Mouse (Mus musculus) limb, embryonic 11.5 days (tissue): ENCODE results near the gene Ccnd3. TPM values are rescaled to one million over a fixed set of nuclear protein-coding genes. Genes with fewer than 3 reads are reported as not detected.

Experiments
- ATAC-seq: fragments of 200-750 bp; cut with Nextera tagmentation; 2 replicates; pipeline ENCODE4 v1.8.0; 2017; ENCODE audit warnings: low read depth; ENCODE audit not compliant: insufficient number of reproducible peaks, low FRiP score, low TSS enrichment
- DNase-seq: peaks from one replicate; pipeline ENCODE4 v3.0.0-alpha.2; 2015; ENCODE audit warnings: low spot score
- H3K27ac ChIP-seq: fragments of 300-500 bp; sonication (generic); replicated peaks from 2 replicates; pipeline ENCODE4 v1.5.1; 2014; ENCODE audit warnings: low read depth, mild to moderate bottlenecking, low read length
- H3K27me3 ChIP-seq: fragments of 300-500 bp; sonication (generic); 2 replicates; pipeline ENCODE4 v1.6.1; 2014; ENCODE audit warnings: mild to moderate bottlenecking, low read length, mixed read lengths; ENCODE audit not compliant: control insufficient read depth, insufficient read depth
- H3K36me3 ChIP-seq: fragments of 300-500 bp; sonication (generic); 2 replicates; pipeline ENCODE4 v1.6.1; 2014; ENCODE audit warnings: mild to moderate bottlenecking, low read length, moderate library complexity, mixed read lengths; ENCODE audit not compliant: control insufficient read depth, insufficient read depth
- H3K4me1 ChIP-seq: fragments of 300-500 bp; sonication (generic); 2 replicates; pipeline ENCODE4 v1.6.1; 2014; ENCODE audit warnings: low read length, mixed read lengths; ENCODE audit not compliant: control insufficient read depth, insufficient read depth
- H3K4me2 ChIP-seq: fragments of 300-500 bp; sonication (generic); 2 replicates; pipeline ENCODE4 v1.6.1; 2014; ENCODE audit warnings: low read depth, mild to moderate bottlenecking, moderate library complexity; ENCODE audit not compliant: severe bottlenecking
- H3K4me3 ChIP-seq: fragments of 300-500 bp; sonication (generic); 2 replicates; pipeline ENCODE4 v1.5.1; 2014; ENCODE audit warnings: low read depth, low read length
- H3K9ac ChIP-seq: fragments of 300-500 bp; sonication (generic); 2 replicates; pipeline ENCODE4 v1.6.1; 2014; ENCODE audit warnings: mild to moderate bottlenecking, low read length
- H3K9me3 ChIP-seq: fragments of 300-500 bp; sonication (generic); 2 replicates; pipeline ENCODE4 v1.6.1; 2016; ENCODE audit warnings: low read length; ENCODE audit not compliant: control insufficient read depth
- WGBS: fragments of 180-500 bp; shearing (Covaris S2); extraction: QIAGEN DNeasy Blood & Tissue Kit; methylation state at CpG from one replicate; pipeline ENCODE4 v1.1.7; 2014; 5-methylcytosine and 5-hydroxymethylcytosine counted together
- polyA plus RNA-seq: library from polyadenylated mRNA; unstranded; fragments of >200 nt; fragmentation: Nextera tagmentation; extraction: Ambion mirVana; gene quantifications from 2 replicates; pipeline ENCODE4 v1.2.1, GENCODE M21; 2014

Ccnd3 gene
- polyA plus RNA-seq, 1 experiment from 2014 or later = 350 TPM

GRCm38 (mm10) chr17:47465016-47465415 is 39.8 kb upstream of the Ccnd3 start:
- peaks cover 4% of the 10 kb centered on the region; the same call in 1 of the 2 replicates for H3K4me1 ChIP-seq
- no peak for ATAC-seq
- DNase-seq = no peak
- no peak overlapping the region for H3K9ac ChIP-seq
- 86% methylated on average over 11 of the region's 11 CpGs for whole genome bisulfite sequencing
- H3K27me3 ChIP-seq = peaks cover 40% of the 10 kb centered on the region
- no peak overlapping the region for H3K27ac ChIP-seq
- no peak overlapping the region for H3K4me2 ChIP-seq
- no peaks in the 10 kb centered on the region for H3K9me3 ChIP-seq
- H3K36me3 ChIP-seq = no peaks in the 10 kb centered on the region
- H3K4me3 ChIP-seq = no peak overlapping the region

- Histone ChIP-seq H3K9ac (no peak overlapping the region), H3K4me3 (no peak overlapping the region), H3K27me3 (peaks cover 40% of the 10 kb centered on the region), H3K4me1 (peaks cover 4% of the 10 kb centered on the region; the same call in 1 of the 2 replicates), H3K9me3 (no peaks in the 10 kb centered on the region), H3K27ac (no peak overlapping the region), H3K4me2 (no peak overlapping the region), H3K36me3 (no peaks in the 10 kb centered on the region)
- ATAC-seq (no peak), DNase-seq (no peak)
- 40% methylated on average over 9 of the region's 9 CpGs for WGBS
These were observed 38.6 kb upstream of the Ccnd3 start for GRCm38 (mm10) chr17:47466284-47466683.

- no peaks in the 10 kb centered on the region for H3K36me3 ChIP-seq
- no peak overlapping the region for H3K27ac ChIP-seq
- ATAC-seq (no peak), DNase-seq (no peak)
- WGBS = 66% methylated on average over 11 of the region's 11 CpGs
- H3K27me3 ChIP-seq = peaks cover 40% of the 10 kb centered on the region
- H3K4me1 ChIP-seq = peaks cover 4% of the 10 kb centered on the region; the same call in 1 of the 2 replicates
- no peak overlapping the region for H3K9ac ChIP-seq
- no peaks in the 10 kb centered on the region for H3K9me3 ChIP-seq
- no peak overlapping the region for H3K4me2 ChIP-seq
- no peak overlapping the region for H3K4me3 ChIP-seq
These were observed 37.2 kb upstream of the Ccnd3 start for GRCm38 (mm10) chr17:47467659-47468058.

GRCm38 (mm10) chr17:47468063-47468462 is 36.8 kb upstream of the Ccnd3 start:
- Histone ChIP-seq H3K4me2 (peak overlapping the region; percentile 35), H3K27ac (no peak overlapping the region), H3K27me3 (peaks cover 38% of the 10 kb centered on the region), H3K36me3 (no peaks in the 10 kb centered on the region), H3K9ac (no peak overlapping the region; the same call in 1 of the 2 replicates), H3K9me3 (no peaks in the 10 kb centered on the region), H3K4me1 (peaks cover 4% of the 10 kb centered on the region; the same call in 1 of the 2 replicates), H3K4me3 (peak overlapping the region; percentile 18)
- ATAC-seq = no peak
- DNase-seq = no peak
- 14% methylated on average over 12 of the region's 14 CpGs for WGBS

- peak overlapping the region; percentile 18 for H3K4me3 ChIP-seq
- DNase-seq (peak; percentile 54), ATAC-seq (no peak)
- H3K9ac ChIP-seq = no peak overlapping the region; the same call in 1 of the 2 replicates
- H3K9me3 ChIP-seq = no peaks in the 10 kb centered on the region
- peak overlapping the region; percentile 35 for H3K4me2 ChIP-seq
- H3K27me3 ChIP-seq = peaks cover 38% of the 10 kb centered on the region
- H3K4me1 ChIP-seq = peaks cover 4% of the 10 kb centered on the region; the same call in 1 of the 2 replicates
- no peaks in the 10 kb centered on the region for H3K36me3 ChIP-seq
- WGBS = 6% methylated on average over 34 of the region's 34 CpGs
- no peak overlapping the region for H3K27ac ChIP-seq
These were observed 36.4 kb upstream of the Ccnd3 start for GRCm38 (mm10) chr17:47468466-47468865.

- no peak overlapping the region for H3K9ac ChIP-seq
- ATAC-seq = no peak
- peaks cover 4% of the 10 kb centered on the region; the same call in 1 of the 2 replicates for H3K4me1 ChIP-seq
- H3K9me3 ChIP-seq = no peaks in the 10 kb centered on the region
- no peaks in the 10 kb centered on the region for H3K36me3 ChIP-seq
- no peak for DNase-seq
- no peak overlapping the region for H3K27ac ChIP-seq
- H3K4me2 ChIP-seq = no peak overlapping the region
- WGBS = 84% methylated on average over 4 of the region's 4 CpGs
- H3K4me3 ChIP-seq = no peak overlapping the region
- peaks cover 38% of the 10 kb centered on the region for H3K27me3 ChIP-seq
These were observed 35.2 kb upstream of the Ccnd3 start for GRCm38 (mm10) chr17:47469642-47470041.

- ATAC-seq (no peak), DNase-seq (no peak)
- Histone ChIP-seq H3K27ac (no peak overlapping the region), H3K9me3 (no peaks in the 10 kb centered on the region), H3K27me3 (peaks cover 38% of the 10 kb centered on the region), H3K36me3 (no peaks in the 10 kb centered on the region), H3K9ac (no peak overlapping the region), H3K4me2 (no peak overlapping the region), H3K4me3 (no peak overlapping the region), H3K4me1 (peaks cover 4% of the 10 kb centered on the region; the same call in 1 of the 2 replicates)
- 96% methylated on average over 4 of the region's 4 CpGs for WGBS
These were observed 34.7 kb upstream of the Ccnd3 start for GRCm38 (mm10) chr17:47470121-47470520.

GRCm38 (mm10) chr17:47470686-47471085 is 34.2 kb upstream of the Ccnd3 start:
- Histone ChIP-seq H3K4me2 (no peak overlapping the region), H3K27ac (no peak overlapping the region), H3K9ac (no peak overlapping the region), H3K4me3 (no peak overlapping the region), H3K27me3 (peaks cover 38% of the 10 kb centered on the region), H3K9me3 (no peaks in the 10 kb centered on the region), H3K4me1 (peaks cover 4% of the 10 kb centered on the region; the same call in 1 of the 2 replicates), H3K36me3 (no peaks in the 10 kb centered on the region)
- WGBS = 85% methylated on average over 5 of the region's 5 CpGs
- ATAC-seq (no peak), DNase-seq (no peak)
